Mouse (Mus musculus) midbrain, embryonic 14.5 days (tissue): Measurements from ENCODE around the gene Myh2. TPM values are rescaled to one million over a fixed set of nuclear protein-coding genes. Genes with fewer than 3 reads are reported as not detected.

ENCODE experiments used
- ATAC-seq: fragments of 200-750 bp; cut with Nextera tagmentation; 2 replicates; pipeline ENCODE4 v1.8.0; 2017; ENCODE audit warnings: moderate number of reproducible peaks, moderate library complexity; ENCODE audit not compliant: low FRiP score, low TSS enrichment
- DNase-seq: peaks from one replicate; pipeline ENCODE4 v3.0.0-alpha.2; 2015
- H3K27ac ChIP-seq: fragments of 300-500 bp; sonication (generic); replicated peaks from 2 replicates; pipeline ENCODE4 v1.5.1; 2014; ENCODE audit warnings: mild to moderate bottlenecking, low read depth, low read length, moderate library complexity
- H3K27me3 ChIP-seq: fragments of 300-500 bp; sonication (generic); 2 replicates; pipeline ENCODE4 v1.6.1; 2014; ENCODE audit warnings: low read length, control low read depth, mixed read lengths; ENCODE audit not compliant: control insufficient read depth, insufficient read depth
- H3K36me3 ChIP-seq: fragments of 300-500 bp; sonication (generic); 2 replicates; pipeline ENCODE4 v1.6.1; 2014; ENCODE audit warnings: low read length, control low read depth; ENCODE audit not compliant: control insufficient read depth, insufficient read depth
- H3K4me1 ChIP-seq: fragments of 300-500 bp; sonication (generic); 2 replicates; pipeline ENCODE4 v1.6.1; 2014; ENCODE audit warnings: mild to moderate bottlenecking, antibody characterized with exemption, low read length, control low read depth; ENCODE audit not compliant: control insufficient read depth, insufficient read depth
- H3K4me2 ChIP-seq: fragments of 300-500 bp; sonication (generic); 2 replicates; pipeline ENCODE4 v1.6.1; 2014; ENCODE audit warnings: mild to moderate bottlenecking, low read length, moderate library complexity
- H3K4me3 ChIP-seq: fragments of 300-500 bp; sonication (generic); replicated peaks from 2 replicates; pipeline ENCODE4 v1.5.1; 2014; ENCODE audit warnings: low read depth, low read length
- H3K9ac ChIP-seq: fragments of 300-500 bp; sonication (generic); replicated peaks from 2 replicates; pipeline ENCODE4 v1.6.1; 2014; ENCODE audit warnings: mild to moderate bottlenecking, low read length, moderate library complexity
- H3K9me3 ChIP-seq: fragments of 300-500 bp; sonication (generic); 2 replicates; pipeline ENCODE4 v1.6.1; 2016; ENCODE audit warnings: low read length, control low read depth, mixed read lengths; ENCODE audit not compliant: control insufficient read depth
- WGBS: fragments of 180-500 bp; shearing (Covaris S2); extraction: QIAGEN DNeasy Blood & Tissue Kit; methylation state at CpG from one replicate; pipeline ENCODE4 v1.1.7; 2014; 5-methylcytosine and 5-hydroxymethylcytosine counted together
- polyA plus RNA-seq: library from polyadenylated mRNA; unstranded; fragments of >200 nt; fragmentation: Nextera tagmentation; extraction: Ambion mirVana; gene quantifications from 2 replicates; pipeline ENCODE4 v1.2.1, GENCODE M21; 2014

Myh2 gene
- polyA plus RNA-seq, 1 experiment from 2014 or later = 0.04 TPM

GRCm38 (mm10) chr11:67237481-67238079, 66.8 kb downstream of the Myh2 start, which contains the start of gene Myh4:
TSS of gene Myh4 (plus strand) at chr11:67238029.
- Histone ChIP-seq H3K27ac (no peak within 1 kb of the TSS), H3K9ac (no peak within 1 kb of the TSS), H3K9me3 (no peaks in the 10 kb centered on the region), H3K4me1 (no peaks in the 10 kb centered on the region), H3K27me3 (no peaks in the 10 kb centered on the region), H3K4me2 (no peak within 1 kb of the TSS), H3K36me3 (no peaks in the 10 kb centered on the region), H3K4me3 (no peak within 1 kb of the TSS)
- 83% methylated on average over 5 of the region's 5 CpGs for WGBS
- DNase-seq = no peak
- ATAC-seq = no peak

DNA sequence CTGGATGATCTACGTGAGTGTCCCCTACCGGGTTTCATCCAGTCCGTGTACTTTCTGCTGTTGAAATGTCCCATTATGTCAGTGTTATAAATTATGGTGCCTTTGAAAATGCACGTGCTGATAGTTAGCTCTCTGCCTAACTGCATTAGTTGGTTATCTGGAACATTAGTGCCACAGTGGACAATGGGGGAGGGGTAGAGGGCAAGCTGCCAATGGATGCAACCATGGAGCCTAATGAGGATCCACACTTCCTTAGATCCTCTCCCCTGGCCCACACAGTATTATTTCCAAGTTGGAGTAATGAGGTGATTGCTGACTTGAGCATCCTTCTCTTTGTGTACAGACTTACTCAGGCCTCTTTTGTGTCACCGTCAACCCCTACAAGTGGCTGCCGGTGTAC, 70.2 kb downstream of the Myh2 start:
- ATAC-seq = no peak
- WGBS = 95% methylated on average over 6 of the region's 6 CpGs
- no peak overlapping the region for H3K4me2 ChIP-seq
- no peak for DNase-seq
- H3K4me1 ChIP-seq = no peaks in the 10 kb centered on the region
- H3K9ac ChIP-seq = no peak overlapping the region
- H3K9me3 ChIP-seq = no peaks in the 10 kb centered on the region
- H3K27me3 ChIP-seq = no peaks in the 10 kb centered on the region
- H3K27ac ChIP-seq = no peak overlapping the region
- no peak overlapping the region for H3K4me3 ChIP-seq
- H3K36me3 ChIP-seq = no peaks in the 10 kb centered on the region

Other genes starting within 250 kb of the Myh2 start
- not detected in 2 replicates for gene Tmem238l, start 214.4 kb upstream of the Myh2 start, polyA plus RNA-seq
- gene Tmem220, start 145.9 kb upstream of the Myh2 start, polyA plus RNA-seq = 0.30 and 0.50 TPM in 2 replicates
- gene Adprm, start 118.4 kb upstream of the Myh2 start, polyA plus RNA-seq = 29.3 and 36.6 TPM in 2 replicates
- 11.3 and 13.1 TPM in 2 replicates for gene Sco1, start 118.4 kb upstream of the Myh2 start, polyA plus RNA-seq
- gene Myh3, start 92.7 kb upstream of the Myh2 start, polyA plus RNA-seq = 0.12 and 0.18 TPM in 2 replicates
- gene Myh1, start 29.0 kb downstream of the Myh2 start, polyA plus RNA-seq = 0.08 and 0.14 TPM in 2 replicates
- gene Myh4, start 67.0 kb downstream of the Myh2 start, polyA plus RNA-seq = 0.05 and 0.08 TPM in 2 replicates
- gene Myh8, start 106.1 kb downstream of the Myh2 start, polyA plus RNA-seq = 1.4 and 2.6 TPM in 2 replicates
- 0.24 TPM in 2 replicates for gene Myh13, start 150.6 kb downstream of the Myh2 start, polyA plus RNA-seq